Mouse (Mus musculus): ENCODE data around the gene Arhgdia. TPM values are rescaled to one million over a fixed set of nuclear protein-coding genes. Genes with fewer than 3 reads are reported as not detected.

Arhgdia gene
- total RNA-seq, 1 experiment = 253 TPM

GRCm38 (mm10) chr11:120618619-120619535 is 37.5 kb upstream of the Arhgdia start:
- in situ Hi-C loops (cut with MboI; ENCODE audit: low sequenced_read_pairs in 2 of 2, unreplicated experiment in 2 of 2) = no loop called here
- Histone ChIP-seq H3K9ac (ENCODE audit: insufficient read depth, low read depth, low read length, poor library complexity, severe bottlenecking) (no peak overlapping the region), H3K27ac (ENCODE audit: insufficient read depth, low read depth, low read length, poor library complexity, severe bottlenecking) (0 out of 2 replicates have a peak overlapping the region, but pooled peaks have one; percentile 11), H3K4me1 (ENCODE audit: control insufficient read depth in 2 of 2, insufficient read depth in 2 of 2, low read length in 2 of 2, poor library complexity in 1 of 2) (peaks cover 8 to 30% of the 10 kb centered on the region in 2 experiments; a peak in 2 of 4 replicates), H3K36me3 (ENCODE audit: control insufficient read depth, insufficient read depth, low read length, poor library complexity, severe bottlenecking) (peaks cover 15% of the 10 kb centered on the region), H3K9me3 (ENCODE audit: control insufficient read depth, insufficient read depth, low read depth, low read length) (no peaks in the 10 kb centered on the region), H3K4me3 (ENCODE audit: insufficient read depth in 1 of 2, low read depth in 1 of 2, low read length in 2 of 2, poor library complexity in 1 of 2, severe bottlenecking in 1 of 2) (no peak overlapping the region)
- no peak for TF ChIP-seq MAFK (IDR thresholded peaks at IDR 0.05; ENCODE audit: insufficient read depth, low read depth, low read length)
- no peak for TF ChIP-seq ZC3H11A (IDR thresholded peaks at IDR 0.05; ENCODE audit: borderline replicate concordance, low read depth, low read length)
- TF ChIP-seq ZNF384 (IDR thresholded peaks at IDR 0.05; ENCODE audit: low read depth, low read length) = no peak
- no peak for TF ChIP-seq HCFC1 (IDR thresholded peaks at IDR 0.05; ENCODE audit: borderline replicate concordance, insufficient read depth, low read length)
- TF ChIP-seq CHD2 (IDR thresholded peaks at IDR 0.05; ENCODE audit: low read depth, low read length) = no peak
- no peak for DNase-seq (ENCODE audit: low read depth, low spot score)

- peaks cover 8 to 30% of the 10 kb centered on the region in 2 experiments; a peak in 2 of 4 replicates for H3K4me1 ChIP-seq (ENCODE audit: control insufficient read depth in 2 of 2, insufficient read depth in 2 of 2, low read length in 2 of 2, poor library complexity in 1 of 2)
- H3K4me3 ChIP-seq (ENCODE audit: insufficient read depth in 1 of 2, low read depth in 1 of 2, low read length in 2 of 2, poor library complexity in 1 of 2, severe bottlenecking in 1 of 2) = peak within 1 kb of the TSS; percentile 94
- in situ Hi-C loops (cut with MboI; ENCODE audit: low sequenced_read_pairs in 2 of 2, unreplicated experiment in 2 of 2) = no loop called here
- peak within 1 kb of the TSS; percentile 92 for H3K9ac ChIP-seq (ENCODE audit: insufficient read depth, low read depth, low read length, poor library complexity, severe bottlenecking)
- no peaks in the 10 kb centered on the region for H3K9me3 ChIP-seq (ENCODE audit: control insufficient read depth, insufficient read depth, low read depth, low read length)
- TF ChIP-seq CHD2 (IDR thresholded peaks at IDR 0.05; ENCODE audit: low read depth, low read length) = 0 out of 2 replicates have a peak, but pooled peaks have one; percentile 66
- TF ChIP-seq ZNF384 (IDR thresholded peaks at IDR 0.05; ENCODE audit: low read depth, low read length) = no peak
- 0 out of 2 replicates have a peak, but pooled peaks have one; percentile 35 for TF ChIP-seq HCFC1 (IDR thresholded peaks at IDR 0.05; ENCODE audit: borderline replicate concordance, insufficient read depth, low read length)
- peak; percentile 91 for DNase-seq (ENCODE audit: low read depth, low spot score)
- peaks cover 22% of the 10 kb centered on the region for H3K36me3 ChIP-seq (ENCODE audit: control insufficient read depth, insufficient read depth, low read length, poor library complexity, severe bottlenecking)
- peak within 1 kb of the TSS; percentile 73; the same call in 1 of the 2 replicates for H3K27ac ChIP-seq (ENCODE audit: insufficient read depth, low read depth, low read length, poor library complexity, severe bottlenecking)
Measured at GRCm38 (mm10) chr11:120617519-120618112, 36.2 kb upstream of the Arhgdia start, which contains the start of gene Pcyt2. TSS of gene Pcyt2 (minus strand) at chr11:120617936.

- no peak for DNase-seq (ENCODE audit: low read depth, low spot score)
- Histone ChIP-seq H3K4me3 (ENCODE audit: insufficient read depth in 1 of 2, low read depth in 1 of 2, low read length in 2 of 2, poor library complexity in 1 of 2, severe bottlenecking in 1 of 2) (peak overlapping the region; percentile 94), H3K9me3 (ENCODE audit: control insufficient read depth, insufficient read depth, low read depth, low read length) (no peaks in the 10 kb centered on the region), H3K27ac (ENCODE audit: insufficient read depth, low read depth, low read length, poor library complexity, severe bottlenecking) (no peak overlapping the region), H3K4me1 (ENCODE audit: control insufficient read depth in 2 of 2, insufficient read depth in 2 of 2, low read length in 2 of 2, poor library complexity in 1 of 2) (peaks cover 8 to 30% of the 10 kb centered on the region in 2 experiments; a peak in 2 of 4 replicates), H3K36me3 (ENCODE audit: control insufficient read depth, insufficient read depth, low read length, poor library complexity, severe bottlenecking) (peaks cover 31% of the 10 kb centered on the region), H3K9ac (ENCODE audit: insufficient read depth, low read depth, low read length, poor library complexity, severe bottlenecking) (peak overlapping the region; percentile 92)
- in situ Hi-C loops (cut with MboI; ENCODE audit: low sequenced_read_pairs in 2 of 2, unreplicated experiment in 2 of 2) = no loop called here
- no peak for TF ChIP-seq CHD2 (IDR thresholded peaks at IDR 0.05; ENCODE audit: low read depth, low read length)
- TF ChIP-seq ZNF384 (IDR thresholded peaks at IDR 0.05; ENCODE audit: low read depth, low read length) = no peak
- no peak for TF ChIP-seq HCFC1 (IDR thresholded peaks at IDR 0.05; ENCODE audit: borderline replicate concordance, insufficient read depth, low read length)
- no peak for TF ChIP-seq MAFK (IDR thresholded peaks at IDR 0.05; ENCODE audit: insufficient read depth, low read depth, low read length)
- no peak for TF ChIP-seq ZC3H11A (IDR thresholded peaks at IDR 0.05; ENCODE audit: borderline replicate concordance, low read depth, low read length)
Measured at GRCm38 (mm10) chr11:120616617-120617294, 35.3 kb upstream of the Arhgdia start.

- Histone ChIP-seq H3K27ac (ENCODE audit: insufficient read depth, low read depth, low read length, poor library complexity, severe bottlenecking) (no peak overlapping the region), H3K4me3 (ENCODE audit: insufficient read depth in 1 of 2, low read depth in 1 of 2, low read length in 2 of 2, poor library complexity in 1 of 2, severe bottlenecking in 1 of 2) (no peak overlapping the region), H3K9me3 (ENCODE audit: control insufficient read depth, insufficient read depth, low read depth, low read length) (no peaks in the 10 kb centered on the region), H3K9ac (ENCODE audit: insufficient read depth, low read depth, low read length, poor library complexity, severe bottlenecking) (0 out of 2 replicates have a peak overlapping the region, but pooled peaks have one; percentile 17), H3K36me3 (ENCODE audit: control insufficient read depth, insufficient read depth, low read length, poor library complexity, severe bottlenecking) (peaks cover 39% of the 10 kb centered on the region), H3K4me1 (ENCODE audit: control insufficient read depth in 2 of 2, insufficient read depth in 2 of 2, low read length in 2 of 2, poor library complexity in 1 of 2) (peaks cover 8 to 27% of the 10 kb centered on the region in 2 experiments; a peak in 2 of 4 replicates)
- DNase-seq (ENCODE audit: low read depth, low spot score) = no peak
- TF ChIP-seq MAFK (IDR thresholded peaks at IDR 0.05; ENCODE audit: insufficient read depth, low read depth, low read length) (no peak), ZNF384 (IDR thresholded peaks at IDR 0.05; ENCODE audit: low read depth, low read length) (no peak), HCFC1 (IDR thresholded peaks at IDR 0.05; ENCODE audit: borderline replicate concordance, insufficient read depth, low read length) (no peak), ZC3H11A (IDR thresholded peaks at IDR 0.05; ENCODE audit: borderline replicate concordance, low read depth, low read length) (no peak), CHD2 (IDR thresholded peaks at IDR 0.05; ENCODE audit: low read depth, low read length) (no peak)
- in situ Hi-C loops (cut with MboI; ENCODE audit: low sequenced_read_pairs in 2 of 2, unreplicated experiment in 2 of 2) = no loop called here
Measured at GRCm38 (mm10) chr11:120615606-120616203, 34.3 kb upstream of the Arhgdia start.

Data from ES-E14 (cell line).